Mouse (Mus musculus) bone marrow, adult 2 months (tissue): Measurements from ENCODE around the gene Gm45808.

Experiments used
- CTCF ChIP-seq: fragments of 200-500 bp; IDR thresholded peaks from 2 replicates; pipeline ENCODE4 v1.5.1; 2011; ENCODE audit warnings: low read length, control low read depth; ENCODE audit not compliant: control insufficient read depth, insufficient read depth
- POLR2A ChIP-seq: fragments of 200-500 bp; IDR thresholded peaks from 2 replicates; pipeline ENCODE4 v1.6.1; 2011; ENCODE audit warnings: low read depth, mild to moderate bottlenecking, control low read depth, low read length, borderline replicate concordance; ENCODE audit not compliant: control insufficient read depth

DNA sequence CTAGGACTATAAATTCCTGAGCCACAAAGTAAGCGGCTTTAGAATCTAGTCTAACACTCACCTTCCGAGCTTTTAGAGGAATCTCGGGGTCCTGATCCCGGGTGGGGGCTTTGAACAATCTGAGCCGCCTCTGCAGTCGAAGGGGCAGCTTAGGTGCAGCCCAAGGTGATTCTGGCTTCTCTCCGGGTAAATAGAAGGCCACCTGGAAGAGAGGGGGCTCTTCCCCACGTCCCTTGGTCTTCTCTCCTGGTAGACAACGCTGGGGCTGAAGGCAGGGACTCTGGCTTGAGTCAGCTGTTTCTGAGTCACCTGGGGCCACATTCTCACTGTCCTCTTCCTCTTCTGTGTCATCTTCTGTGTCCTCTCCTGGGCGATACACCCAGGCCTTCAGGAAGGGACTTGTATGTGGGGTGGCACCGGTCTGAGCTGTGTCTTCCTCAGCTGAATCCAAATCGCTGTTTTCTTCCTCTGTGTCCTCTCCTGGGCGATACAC, 37.1 kb upstream of the Gm45808 start:
- no peak for TF ChIP-seq CTCF
- no peak for TF ChIP-seq POLR2A
